Mouse (Mus musculus): ENCODE results near the gene Gfod2. TPM values are rescaled to one million over a fixed set of nuclear protein-coding genes. Genes with fewer than 3 reads are reported as not detected.

The Gfod2 gene
- total RNA-seq (2021) = 10 to 100 TPM; 19.2 to 23.1 TPM

- DNase-seq (ENCODE audit: extremely low spot score in 1 of 2, low spot score in 1 of 2) = peak; percentile 94 to 97
Measured at GRCm38 (mm10) chr8:105758277-105759108, at the start of gene Gfod2. TSS of gene Gfod2 (minus strand) at chr8:105758664.

- no peak for DNase-seq (ENCODE audit: extremely low spot score in 1 of 2, low spot score in 1 of 2)
Measured at GRCm38 (mm10) chr8:105807766-105808165, 49.3 kb upstream of the Gfod2 start.

DNA sequence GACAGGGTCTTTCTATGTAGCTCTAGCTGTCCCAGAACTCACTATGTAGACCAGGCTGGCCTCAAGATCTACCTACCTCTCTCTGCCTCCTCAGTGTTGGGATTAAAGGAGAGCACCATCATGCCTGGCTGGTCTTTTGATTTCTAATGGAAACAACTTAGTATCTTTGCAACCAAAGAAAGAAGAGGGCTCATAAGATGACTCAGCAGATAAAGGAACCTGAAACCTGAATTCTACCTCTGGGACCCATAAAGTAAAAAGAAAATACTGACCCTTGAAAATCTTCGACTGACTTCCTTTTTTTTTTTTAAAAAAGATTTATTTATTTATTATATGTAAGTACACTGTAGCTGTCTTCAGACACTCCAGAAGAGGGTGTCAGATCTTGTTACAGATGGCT lies 47.5 kb upstream of the Gfod2 start:
- DNase-seq (ENCODE audit: extremely low spot score in 1 of 2, low spot score in 1 of 2) = no peak

- no peak for DNase-seq (ENCODE audit: extremely low spot score in 1 of 2, low spot score in 1 of 2)
Measured at GRCm38 (mm10) chr8:105805346-105805745, 46.9 kb upstream of the Gfod2 start.

- no peak for DNase-seq (ENCODE audit: extremely low spot score in 1 of 2, low spot score in 1 of 2)
Measured at GRCm38 (mm10) chr8:105804797-105805196, 46.3 kb upstream of the Gfod2 start.

- no peak for DNase-seq (ENCODE audit: extremely low spot score in 1 of 2, low spot score in 1 of 2)
Measured at GRCm38 (mm10) chr8:105801153-105801904, 42.9 kb upstream of the Gfod2 start.

DNA sequence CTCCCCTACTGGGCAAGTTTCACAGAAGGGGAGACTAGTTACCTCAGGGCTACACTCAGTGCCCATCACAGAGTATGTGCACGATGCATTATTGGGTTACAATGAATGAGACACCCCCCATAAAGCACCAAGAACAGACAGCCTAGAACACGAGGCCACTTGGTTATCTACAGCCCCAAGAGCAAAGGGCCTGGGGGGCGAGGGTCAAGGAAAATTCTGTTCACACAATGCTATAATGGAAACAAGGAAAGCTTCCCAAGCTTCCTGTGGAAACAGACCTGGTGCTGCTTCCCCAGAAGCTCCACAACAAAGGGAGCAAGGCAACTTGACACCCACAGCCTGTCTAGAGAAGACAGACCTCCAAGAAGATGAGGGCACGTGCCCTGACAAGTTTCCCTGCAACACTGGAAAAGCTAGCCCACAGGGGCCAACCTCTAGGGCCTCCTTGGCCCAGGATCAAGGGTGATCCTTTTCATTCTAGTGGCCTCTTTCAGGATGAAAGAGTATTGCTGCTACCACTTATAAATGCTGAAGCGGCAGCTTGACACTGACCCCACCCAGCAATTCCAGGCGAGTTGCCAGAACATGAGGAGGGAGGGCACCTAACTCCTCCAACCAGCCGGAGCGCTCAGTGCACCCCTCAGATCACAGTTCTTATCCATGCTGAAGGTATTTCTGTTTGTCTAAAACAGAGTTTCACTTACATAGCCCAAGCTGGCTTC lies 40.8 kb upstream of the Gfod2 start:
- DNase-seq (ENCODE audit: extremely low spot score in 1 of 2, low spot score in 1 of 2) = peak in 1 of 2 experiments; percentile 43

GRCm38 (mm10) chr8:105798408-105798807 lies 39.9 kb upstream of the Gfod2 start:
- no peak for DNase-seq (ENCODE audit: extremely low spot score in 1 of 2, low spot score in 1 of 2)

DNA sequence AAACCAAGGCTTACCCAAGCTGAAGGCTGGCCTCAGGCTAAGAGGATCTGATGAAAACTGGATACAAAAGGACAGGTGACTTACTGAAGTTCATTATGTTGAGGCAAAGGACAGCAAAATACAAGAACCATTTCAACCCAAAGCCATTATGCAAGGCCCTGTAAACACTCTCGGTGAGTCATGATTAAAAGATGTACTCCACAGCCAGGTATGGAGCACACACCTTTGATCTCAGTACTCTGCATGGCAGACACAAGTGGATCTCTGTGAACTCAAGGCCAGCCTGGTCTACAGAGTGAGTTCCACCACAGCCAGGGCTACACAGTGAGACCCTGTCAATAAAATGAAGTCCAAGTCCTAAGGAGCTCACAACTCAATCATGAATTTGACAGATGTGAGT lies 37.3 kb upstream of the Gfod2 start:
- DNase-seq (ENCODE audit: extremely low spot score in 1 of 2, low spot score in 1 of 2) = no peak

- DNase-seq (ENCODE audit: extremely low spot score in 1 of 2, low spot score in 1 of 2) = no peak
Measured at GRCm38 (mm10) chr8:105794009-105794598, 35.6 kb upstream of the Gfod2 start.

DNA sequence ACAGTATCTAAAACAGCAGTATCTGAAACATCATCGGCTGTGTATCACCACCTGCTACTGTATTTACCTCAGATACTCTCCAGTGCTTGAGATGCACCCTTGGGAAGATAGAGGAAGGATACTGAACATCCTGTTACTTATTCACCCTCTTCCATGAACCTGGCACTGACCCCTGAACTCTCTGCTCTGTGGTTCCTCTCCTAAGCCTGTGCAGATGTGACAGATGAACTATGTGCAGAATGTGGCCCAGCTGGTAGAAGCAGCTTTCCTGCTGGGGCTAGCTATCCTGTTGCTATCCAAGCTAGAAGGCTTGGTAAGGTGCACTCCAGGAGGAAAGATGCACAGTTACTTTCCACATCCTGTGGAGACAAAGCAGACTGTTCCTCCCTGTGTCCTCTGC lies 34.9 kb upstream of the Gfod2 start:
- no peak for DNase-seq (ENCODE audit: extremely low spot score in 1 of 2, low spot score in 1 of 2)

DNA sequence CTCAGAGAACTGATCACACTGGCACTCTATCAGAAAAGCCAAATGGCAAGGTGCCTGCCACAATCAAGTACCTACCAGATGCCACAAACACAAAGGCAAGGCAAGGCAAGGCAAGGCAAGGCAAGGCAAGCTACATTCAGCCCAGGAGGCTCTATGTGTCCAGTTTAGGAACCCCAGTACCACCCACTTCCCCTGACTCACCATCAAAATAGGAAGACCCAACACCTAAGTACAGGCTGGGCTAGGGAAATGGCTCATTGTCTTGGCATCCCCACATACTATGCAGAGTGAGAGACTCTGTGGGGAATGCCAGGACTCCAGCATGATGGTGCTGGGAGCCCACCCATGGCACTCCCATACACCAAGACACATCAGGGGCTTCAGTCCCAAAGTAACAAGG lies 31.2 kb upstream of the Gfod2 start:
- no peak for DNase-seq (ENCODE audit: extremely low spot score in 1 of 2, low spot score in 1 of 2)

GRCm38 (mm10) chr8:105788927-105789326 lies 30.5 kb upstream of the Gfod2 start:
- DNase-seq (ENCODE audit: extremely low spot score in 1 of 2, low spot score in 1 of 2) = no peak

DNA sequence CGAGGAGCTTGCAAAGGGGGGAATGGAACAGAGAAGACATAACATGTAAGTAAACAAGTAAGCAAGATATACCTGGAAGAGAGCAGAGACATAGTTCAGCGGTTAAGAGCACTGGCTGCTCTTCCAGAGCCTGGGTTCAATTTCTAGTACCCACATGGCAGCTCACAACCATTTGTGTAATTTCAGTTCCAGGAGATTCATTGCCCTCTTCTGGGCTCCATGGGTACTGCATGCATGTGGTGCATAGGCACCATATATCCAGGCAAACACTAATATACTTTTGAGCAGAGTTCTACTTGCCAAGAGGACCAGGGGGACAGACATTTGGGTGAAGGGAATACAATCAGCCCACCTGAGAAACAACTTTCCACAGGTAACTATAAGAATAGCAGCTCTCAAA lies 29.8 kb upstream of the Gfod2 start:
- DNase-seq (ENCODE audit: extremely low spot score in 1 of 2, low spot score in 1 of 2) = peak in 1 of 2 experiments; percentile 40

DNA sequence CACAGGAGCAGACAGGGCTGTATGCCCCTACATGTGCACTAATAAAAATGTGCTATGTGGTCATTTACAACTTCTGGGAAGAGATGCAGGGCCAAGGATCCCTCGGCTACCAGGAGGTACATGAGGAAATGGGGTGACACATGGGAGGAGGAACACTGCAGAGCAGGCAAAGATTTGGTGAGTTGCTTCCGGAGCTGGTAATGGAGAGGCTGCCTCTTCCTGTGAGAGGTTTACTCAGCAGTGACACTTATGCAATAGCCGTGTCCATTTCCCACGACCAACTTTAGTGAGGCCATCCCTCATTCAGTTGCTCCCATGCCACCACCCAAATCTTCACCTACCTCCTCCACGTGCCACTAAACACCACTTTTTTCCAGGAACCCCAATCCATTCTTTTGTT lies 21.8 kb upstream of the Gfod2 start:
- no peak for DNase-seq (ENCODE audit: extremely low spot score in 1 of 2, low spot score in 1 of 2)

- no peak for DNase-seq (ENCODE audit: extremely low spot score in 1 of 2, low spot score in 1 of 2)
Measured at GRCm38 (mm10) chr8:105777833-105778232, 19.4 kb upstream of the Gfod2 start.

GRCm38 (mm10) chr8:105774498-105774897 lies 16.0 kb upstream of the Gfod2 start:
- no peak for DNase-seq (ENCODE audit: extremely low spot score in 1 of 2, low spot score in 1 of 2)

GRCm38 (mm10) chr8:105773441-105773861 lies 15.0 kb upstream of the Gfod2 start:
- no peak for DNase-seq (ENCODE audit: extremely low spot score in 1 of 2, low spot score in 1 of 2)

DNA sequence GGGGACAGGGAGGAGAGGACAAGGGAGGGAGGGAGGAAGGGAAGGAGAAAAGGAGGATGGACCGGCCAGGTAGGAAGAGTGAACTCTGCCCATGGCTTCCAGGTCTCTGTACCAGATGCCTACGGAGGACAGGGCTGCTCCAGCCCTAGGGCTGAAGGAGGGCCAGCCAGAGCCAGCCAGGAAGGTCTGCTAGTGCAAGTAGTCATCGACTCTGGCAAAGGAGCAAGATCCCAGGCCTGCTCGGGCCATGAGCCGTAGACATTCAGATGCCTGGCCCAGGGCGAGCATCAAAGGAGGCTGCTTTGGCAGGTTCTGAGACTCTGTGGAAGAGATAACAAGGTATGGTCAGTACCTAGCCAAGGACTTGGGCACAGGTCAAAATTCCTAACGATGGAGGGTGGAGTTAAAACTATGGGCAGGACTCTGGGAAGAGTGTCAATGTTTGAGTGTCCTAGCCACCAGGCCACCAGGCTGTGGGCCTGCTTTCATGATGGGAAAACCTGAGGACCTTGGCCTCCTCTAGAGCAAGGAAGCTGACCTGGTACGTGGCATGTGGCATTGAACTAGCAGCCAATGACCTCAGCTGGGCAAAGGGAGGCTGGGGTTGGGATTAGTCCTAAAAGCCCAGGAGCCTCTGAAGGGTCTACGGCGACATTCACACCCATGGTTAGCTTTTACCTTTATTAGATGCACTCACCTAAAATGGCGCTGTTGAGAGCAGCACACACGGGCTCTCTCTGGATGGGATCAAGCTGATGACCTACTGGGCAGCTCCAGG lies 13.1 kb upstream of the Gfod2 start:
- no peak for DNase-seq (ENCODE audit: extremely low spot score in 1 of 2, low spot score in 1 of 2)

DNA sequence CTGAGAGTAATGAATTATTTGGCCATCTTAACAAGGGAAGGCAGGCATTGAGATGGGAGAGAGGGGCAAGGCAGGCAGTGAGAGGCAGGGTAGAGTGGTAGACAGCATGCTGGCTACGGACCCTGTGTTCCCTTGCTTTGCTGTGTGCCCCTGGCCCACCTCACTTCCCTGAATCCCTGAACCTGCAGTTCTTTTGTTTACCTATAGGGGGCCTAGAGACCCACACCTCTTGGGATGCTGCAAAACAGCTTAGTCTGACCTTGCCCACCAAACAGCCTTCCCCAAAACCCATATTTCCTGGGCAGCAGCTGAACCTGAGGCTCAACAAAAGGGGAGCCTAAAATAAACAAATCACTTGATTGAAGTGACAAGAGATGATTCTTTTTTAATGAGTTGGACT lies 12.1 kb upstream of the Gfod2 start:
- DNase-seq (ENCODE audit: extremely low spot score in 1 of 2, low spot score in 1 of 2) = no peak
